Mouse (Mus musculus) embryonic facial prominence, embryonic 13.5 days (tissue): Measurements from ENCODE around the gene Dnlz. TPM values are rescaled to one million over a fixed set of nuclear protein-coding genes. Genes with fewer than 3 reads are reported as not detected.
A peak's percentile ranks its signal among the peaks of the same experiment; 100 is the strongest.

Experiments used
- ATAC-seq: fragments of 200-750 bp; cut with Nextera tagmentation; 2 replicates; pipeline ENCODE4 v1.8.0; 2017; ENCODE audit warnings: low read depth; ENCODE audit not compliant: insufficient number of reproducible peaks, insufficient read depth, low FRiP score, low TSS enrichment
- H3K27ac ChIP-seq: fragments of 300-500 bp; sonication (generic); 2 replicates; pipeline ENCODE4 v1.5.1; 2015; ENCODE audit warnings: moderate library complexity, mild to moderate bottlenecking, inconsistent platforms
- H3K27me3 ChIP-seq: fragments of 300-500 bp; sonication (generic); 2 replicates; pipeline ENCODE4 v1.6.1; 2015; ENCODE audit warnings: mild to moderate bottlenecking, inconsistent platforms
- H3K36me3 ChIP-seq: fragments of 300-500 bp; sonication (generic); 2 replicates; pipeline ENCODE4 v1.6.1; 2015; ENCODE audit warnings: mild to moderate bottlenecking, inconsistent platforms
- H3K4me1 ChIP-seq: fragments of 300-500 bp; sonication (generic); 2 replicates; pipeline ENCODE4 v1.6.1; 2015; ENCODE audit warnings: inconsistent platforms
- H3K4me2 ChIP-seq: fragments of 300-500 bp; sonication (generic); 2 replicates; pipeline ENCODE4 v1.6.1; 2015; ENCODE audit warnings: moderate library complexity, mild to moderate bottlenecking, inconsistent platforms
- H3K4me3 ChIP-seq: fragments of 300-500 bp; sonication (generic); 2 replicates; pipeline ENCODE4 v1.5.1; 2015; ENCODE audit warnings: mild to moderate bottlenecking, inconsistent platforms
- H3K9ac ChIP-seq: fragments of 300-500 bp; sonication (generic); 2 replicates; pipeline ENCODE4 v1.6.1; 2015; ENCODE audit warnings: mild to moderate bottlenecking, inconsistent platforms
- H3K9me3 ChIP-seq: fragments of 300-500 bp; sonication (generic); 2 replicates; pipeline ENCODE4 v1.6.1; 2016; ENCODE audit warnings: inconsistent platforms
- WGBS: fragments of 180-500 bp; shearing (Covaris S2); methylation state at CpG from one replicate; pipeline ENCODE4 v1.1.7; 2015; ENCODE audit warnings: mixed read lengths; 5-methylcytosine and 5-hydroxymethylcytosine counted together
- polyA plus RNA-seq: library from polyadenylated mRNA; unstranded; fragments of >200 nt; fragmentation: Nextera tagmentation; extraction: Ambion mirVana; gene quantifications from 2 replicates; pipeline ENCODE4 v1.2.1, GENCODE M21; 2015

The Dnlz gene
- polyA plus RNA-seq, 1 experiment from 2014 or later = 32.1 TPM

DNA sequence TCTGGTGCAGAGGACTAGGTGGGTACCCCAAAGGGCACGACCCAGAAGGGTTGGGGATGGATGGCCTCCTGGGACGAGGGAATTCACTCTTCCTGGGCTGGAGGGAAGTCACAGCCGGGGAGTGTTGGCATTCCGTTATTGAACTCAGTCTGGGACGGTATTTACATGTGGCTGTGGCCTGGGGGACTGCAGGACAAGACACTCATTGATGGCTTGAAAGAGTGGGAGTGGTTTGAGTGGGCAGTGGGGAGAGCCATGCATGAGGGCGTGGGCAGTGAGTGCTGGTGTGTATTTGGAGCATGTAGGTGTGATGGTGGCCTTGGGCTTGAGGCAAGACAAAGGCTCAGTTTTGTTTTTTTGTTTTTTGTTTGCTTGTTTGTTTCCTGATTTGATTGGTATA lies 21.2 kb downstream of the Dnlz start:
- Histone ChIP-seq H3K9me3 (no peaks in the 10 kb centered on the region), H3K27ac (no peak overlapping the region; the same call in 1 of the 2 replicates), H3K4me1 (no peaks in the 10 kb centered on the region), H3K36me3 (peaks cover 64% of the 10 kb centered on the region), H3K4me3 (no peak overlapping the region), H3K9ac (peak overlapping the region; percentile 21; the same call in 1 of the 2 replicates), H3K27me3 (no peaks in the 10 kb centered on the region), H3K4me2 (no peak overlapping the region)
- 37% methylated on average over 6 of the region's 6 CpGs for WGBS
- ATAC-seq = no peak

GRCm38 (mm10) chr2:26330056-26330468 lies 21.8 kb downstream of the Dnlz start:
- 0 out of 2 replicates have a peak overlapping the region, but pooled peaks have one; percentile 4 for H3K27ac ChIP-seq

DNA sequence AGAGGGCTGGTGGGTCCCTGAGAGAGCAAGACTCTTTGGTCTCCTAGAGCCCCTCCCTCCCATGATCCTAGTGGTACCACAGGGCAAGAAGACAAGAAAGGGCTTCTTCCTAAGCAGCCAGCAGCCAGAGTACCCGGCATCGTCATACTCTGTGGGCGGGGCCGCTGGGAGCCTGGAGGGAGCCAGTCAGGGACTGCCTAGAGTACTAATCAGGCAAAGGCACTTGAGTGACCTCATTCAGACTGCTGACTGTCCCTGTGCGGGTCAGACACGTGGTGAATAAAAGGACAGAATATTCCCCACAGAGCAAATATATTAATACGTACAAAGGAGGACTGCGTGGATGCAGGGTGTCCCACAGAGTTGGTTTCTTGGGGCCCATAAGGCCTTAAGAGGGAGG lies 22.5 kb downstream of the Dnlz start:
- Histone ChIP-seq H3K27ac (0 out of 2 replicates have a peak overlapping the region, but pooled peaks have one; percentile 4), H3K9ac (no peak overlapping the region), H3K4me2 (no peak overlapping the region), H3K9me3 (no peaks in the 10 kb centered on the region), H3K36me3 (peaks cover 77% of the 10 kb centered on the region), H3K4me3 (no peak overlapping the region), H3K4me1 (no peaks in the 10 kb centered on the region), H3K27me3 (no peaks in the 10 kb centered on the region)
- WGBS = 48% methylated on average over 8 of the region's 8 CpGs
- no peak for ATAC-seq

More at GRCm38 (mm10) chr2:26330056-26330468, 21.8 kb downstream of the Dnlz start:
- no peaks in the 10 kb centered on the region for H3K27me3 ChIP-seq
- no peak overlapping the region for H3K4me3 ChIP-seq
- no peak overlapping the region for H3K4me2 ChIP-seq
- WGBS = 72% methylated on average over 4 of the region's 4 CpGs
- peaks cover 70% of the 10 kb centered on the region for H3K36me3 ChIP-seq
- peak overlapping the region; percentile 21; the same call in 1 of the 2 replicates for H3K9ac ChIP-seq
- no peaks in the 10 kb centered on the region for H3K9me3 ChIP-seq
- ATAC-seq = no peak
- H3K4me1 ChIP-seq = no peaks in the 10 kb centered on the region

DNA sequence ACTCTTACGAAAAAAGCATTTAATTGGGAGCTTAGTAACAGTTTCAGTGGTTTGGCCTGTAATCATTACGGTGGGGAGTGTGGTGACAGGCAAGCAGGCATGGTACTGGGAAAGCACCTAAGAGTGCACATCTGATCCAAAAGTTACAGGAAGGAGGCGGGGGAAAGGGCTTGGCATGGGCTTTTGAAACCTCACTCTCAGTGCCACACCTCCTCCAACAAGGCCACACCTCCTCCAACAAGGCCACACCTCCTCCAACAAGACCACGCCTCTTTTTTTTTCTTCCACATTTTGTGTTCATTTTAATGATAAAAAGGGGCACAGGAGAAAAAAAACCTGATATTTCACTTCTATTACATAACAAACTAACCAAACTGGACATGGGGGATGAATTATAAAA lies 24.1 kb downstream of the Dnlz start:
- 91% methylated on average over 4 of the region's 4 CpGs for WGBS
- H3K27me3 ChIP-seq = no peaks in the 10 kb centered on the region
- peaks cover 90% of the 10 kb centered on the region for H3K36me3 ChIP-seq
- H3K4me2 ChIP-seq = no peak overlapping the region
- H3K4me1 ChIP-seq = no peaks in the 10 kb centered on the region
- H3K9me3 ChIP-seq = no peaks in the 10 kb centered on the region
- no peak overlapping the region for H3K27ac ChIP-seq
- no peak overlapping the region for H3K9ac ChIP-seq
- H3K4me3 ChIP-seq = no peak overlapping the region
- no peak for ATAC-seq

DNA sequence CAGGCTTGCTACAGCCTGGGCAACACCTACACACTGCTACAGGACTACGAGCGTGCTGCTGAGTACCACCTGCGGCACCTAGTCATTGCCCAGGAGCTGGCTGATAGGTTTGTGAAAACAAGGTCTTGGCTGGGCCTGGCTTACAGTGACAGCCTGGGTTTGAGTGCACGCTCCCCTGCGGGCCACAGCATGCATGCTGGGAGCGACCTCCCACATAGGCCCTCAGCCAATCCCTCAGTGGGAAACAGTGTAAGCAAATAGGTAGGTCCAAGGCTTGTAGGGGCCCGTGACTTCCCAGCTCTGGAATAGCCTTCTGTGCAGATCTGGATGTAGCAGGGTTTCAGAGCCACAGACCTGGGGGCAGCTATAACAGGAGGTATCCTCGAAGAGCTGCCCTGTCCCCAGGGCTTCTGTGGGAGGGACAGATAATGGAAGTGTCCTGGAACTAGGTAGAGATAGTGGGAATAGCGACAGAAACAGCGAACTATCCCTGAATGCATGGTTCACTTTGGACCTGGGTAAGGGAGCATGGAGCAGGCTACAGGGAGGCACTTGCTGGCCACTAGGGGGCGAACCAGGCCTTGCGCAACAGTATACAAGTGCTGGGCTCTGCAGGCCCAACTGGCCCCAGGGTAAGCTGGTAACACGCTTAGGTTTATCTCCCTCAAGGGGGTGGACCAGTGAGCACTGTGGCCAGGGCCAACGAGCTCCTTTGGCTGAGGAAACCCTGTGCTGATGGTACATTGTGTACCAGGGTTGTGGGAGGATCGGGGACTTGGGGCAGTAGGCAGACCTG lies 26.3 kb downstream of the Dnlz start:
- no peak overlapping the region for H3K27ac ChIP-seq
- H3K36me3 ChIP-seq = peaks cover 82% of the 10 kb centered on the region
- ATAC-seq = peak; percentile 57; the same call in 1 of the 2 replicates
- H3K4me1 ChIP-seq = no peaks in the 10 kb centered on the region
- H3K4me3 ChIP-seq = no peak overlapping the region
- 0 out of 2 replicates have a peak overlapping the region, but pooled peaks have one; percentile 32 for H3K9ac ChIP-seq
- 63% methylated on average over 15 of the region's 15 CpGs for WGBS
- H3K4me2 ChIP-seq = no peak overlapping the region
- H3K9me3 ChIP-seq = no peaks in the 10 kb centered on the region
- H3K27me3 ChIP-seq = no peaks in the 10 kb centered on the region

DNA sequence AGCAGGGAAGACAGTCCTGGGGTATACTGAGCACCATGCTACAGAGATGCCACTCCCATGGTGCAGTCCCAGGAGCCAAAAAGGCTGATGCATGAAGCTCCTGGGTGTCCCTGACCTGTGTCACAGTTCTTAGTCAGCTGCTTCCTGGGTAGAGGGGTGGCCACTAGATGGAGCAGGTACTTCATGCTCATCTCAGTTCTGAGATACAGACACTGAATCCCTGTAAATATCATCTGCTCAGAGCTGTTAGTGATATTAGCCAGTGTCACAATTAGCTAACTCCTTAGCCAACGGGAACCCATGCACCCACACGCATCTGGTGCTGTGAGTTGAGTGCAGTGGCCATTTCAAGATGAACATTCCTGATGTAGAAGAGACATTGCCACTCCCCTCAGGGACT lies 27.0 kb downstream of the Dnlz start:
- no peak overlapping the region for H3K9ac ChIP-seq
- WGBS = 81% methylated on average over 2 of the region's 2 CpGs
- no peaks in the 10 kb centered on the region for H3K27me3 ChIP-seq
- H3K4me2 ChIP-seq = no peak overlapping the region
- no peak overlapping the region for H3K4me3 ChIP-seq
- no peaks in the 10 kb centered on the region for H3K9me3 ChIP-seq
- H3K36me3 ChIP-seq = peaks cover 76% of the 10 kb centered on the region
- no peak overlapping the region for H3K27ac ChIP-seq
- no peak for ATAC-seq
- 0 out of 2 replicates have a peak, but pooled peaks cover under 1% of the 10 kb centered on the region for H3K4me1 ChIP-seq

DNA sequence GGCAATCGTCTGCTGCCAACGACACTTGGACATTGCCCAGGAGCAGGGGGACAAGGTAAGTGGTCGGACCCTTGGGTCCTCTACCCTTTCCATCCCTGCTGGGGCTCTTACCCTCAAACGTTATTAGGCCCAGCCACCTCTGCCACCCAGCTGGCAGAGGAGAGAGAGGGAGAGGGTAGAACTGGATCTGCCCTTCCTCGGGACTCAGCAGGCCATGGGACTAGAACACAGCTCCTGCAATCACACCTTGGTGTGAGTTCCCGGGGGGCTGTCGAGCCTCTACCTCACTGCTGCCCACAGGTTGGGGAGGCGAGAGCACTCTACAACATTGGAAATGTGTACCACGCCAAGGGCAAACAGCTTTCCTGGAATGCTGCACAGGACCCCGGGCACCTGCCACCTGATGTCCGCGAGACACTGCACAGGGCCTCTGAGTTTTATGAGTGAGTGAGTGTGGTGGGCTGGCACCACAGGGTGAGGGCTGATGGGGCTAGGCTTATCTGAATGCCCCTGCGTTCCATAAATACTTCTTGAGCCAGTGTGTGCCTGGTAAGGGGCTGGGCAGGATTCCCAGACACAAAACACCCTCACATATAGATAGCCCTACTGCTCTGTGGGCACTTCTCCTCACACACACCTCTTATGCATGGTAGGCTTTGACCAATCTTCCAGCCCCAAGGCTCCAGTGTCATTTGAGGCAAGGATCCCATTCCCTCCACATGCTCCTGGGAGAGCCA lies 28.2 kb downstream of the Dnlz start:
- Histone ChIP-seq H3K4me3 (no peak overlapping the region), H3K4me2 (no peak overlapping the region), H3K27ac (no peak overlapping the region), H3K9me3 (no peaks in the 10 kb centered on the region), H3K4me1 (peaks cover 12% of the 10 kb centered on the region), H3K9ac (no peak overlapping the region), H3K27me3 (no peaks in the 10 kb centered on the region), H3K36me3 (peaks cover 71% of the 10 kb centered on the region)
- 88% methylated on average over 13 of the region's 13 CpGs for WGBS
- no peak for ATAC-seq

GRCm38 (mm10) chr2:26320245-26321185 lies 31.4 kb downstream of the Dnlz start:
- Histone ChIP-seq H3K9ac (no peak overlapping the region), H3K4me3 (no peak overlapping the region), H3K4me1 (peaks cover 38% of the 10 kb centered on the region), H3K27me3 (no peaks in the 10 kb centered on the region), H3K27ac (no peak overlapping the region), H3K36me3 (peaks cover 51% of the 10 kb centered on the region), H3K4me2 (no peak overlapping the region), H3K9me3 (no peaks in the 10 kb centered on the region)
- WGBS = 84% methylated on average over 14 of the region's 14 CpGs
- ATAC-seq = no peak

DNA sequence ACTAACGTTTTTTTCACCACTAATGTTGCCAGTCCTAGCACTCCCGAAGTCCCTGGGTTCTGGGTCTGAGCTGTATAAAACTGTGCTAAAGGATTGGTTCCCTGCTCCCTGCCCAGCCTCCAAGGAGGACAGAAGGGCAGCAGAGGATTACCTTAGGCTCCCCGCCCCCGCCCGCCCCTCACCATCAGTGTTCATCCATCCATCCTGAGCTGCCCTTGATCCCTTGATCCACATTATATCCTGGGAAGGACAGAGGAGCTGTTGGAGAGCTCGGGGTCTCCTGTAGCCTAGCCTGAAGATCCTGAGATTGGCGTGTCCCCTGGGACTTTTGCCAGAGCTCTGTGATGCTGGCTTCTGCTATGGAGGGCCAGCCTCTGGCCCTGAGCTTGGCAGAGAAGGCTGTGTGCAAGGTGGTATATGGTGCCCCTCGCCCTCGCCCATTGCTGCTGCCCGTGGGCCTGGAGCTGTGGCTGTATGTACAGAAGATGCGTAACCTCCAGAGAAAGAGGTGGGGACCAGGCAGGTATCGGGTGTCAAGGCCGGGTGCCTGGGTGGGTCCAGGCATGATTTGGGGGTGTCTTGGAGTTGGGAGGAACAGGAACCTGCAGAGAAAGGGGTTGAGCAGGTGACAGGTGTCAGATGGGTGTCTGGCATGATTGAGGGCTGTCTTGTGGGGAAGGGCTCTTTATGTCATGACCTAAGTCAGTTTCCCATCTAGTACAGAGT lies 32.2 kb downstream of the Dnlz start:
- peaks cover 43% of the 10 kb centered on the region for H3K4me1 ChIP-seq
- H3K4me2 ChIP-seq = no peak overlapping the region
- no peak overlapping the region for H3K4me3 ChIP-seq
- WGBS = 86% methylated on average over 13 of the region's 13 CpGs
- no peaks in the 10 kb centered on the region for H3K9me3 ChIP-seq
- H3K27me3 ChIP-seq = no peaks in the 10 kb centered on the region
- H3K36me3 ChIP-seq = peaks cover 43% of the 10 kb centered on the region
- H3K9ac ChIP-seq = peak overlapping the region; percentile 44; the same call in 1 of the 2 replicates
- no peak overlapping the region for H3K27ac ChIP-seq
- no peak for ATAC-seq

DNA sequence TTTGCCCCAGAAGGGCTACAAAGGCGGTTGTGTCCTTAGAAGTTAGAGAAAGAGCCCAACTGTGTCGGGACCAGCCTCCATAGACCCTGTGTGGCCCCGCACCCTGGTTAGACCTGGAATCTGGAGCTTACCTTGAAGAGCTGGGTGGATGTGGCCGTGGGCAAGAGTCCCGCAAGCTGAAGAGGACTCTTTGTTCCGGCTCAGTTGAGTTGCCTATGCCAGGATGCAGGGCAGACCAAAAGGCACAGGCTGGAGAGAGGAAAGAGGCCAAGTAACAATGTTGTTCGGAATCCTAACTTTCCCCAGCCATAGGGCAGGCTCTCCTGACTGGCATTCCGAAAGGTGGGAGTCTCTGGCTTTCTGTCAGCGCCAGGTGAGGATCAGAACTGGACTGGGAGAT lies 32.8 kb downstream of the Dnlz start:
- Histone ChIP-seq H3K9ac (peak overlapping the region; percentile 44; the same call in 1 of the 2 replicates), H3K9me3 (no peaks in the 10 kb centered on the region), H3K4me3 (no peak overlapping the region), H3K36me3 (peaks cover 37% of the 10 kb centered on the region), H3K27ac (no peak overlapping the region), H3K4me2 (0 out of 2 replicates have a peak overlapping the region, but pooled peaks have one; percentile 3), H3K4me1 (peaks cover 49% of the 10 kb centered on the region), H3K27me3 (no peaks in the 10 kb centered on the region)
- WGBS = 89% methylated on average over 9 of the region's 9 CpGs
- ATAC-seq = no peak
